Mouse (Mus musculus) forebrain, embryonic 16.5 days (tissue): Measurements from ENCODE around the gene Nck2. TPM values are rescaled to one million over a fixed set of nuclear protein-coding genes. Genes with fewer than 3 reads are reported as not detected.

Source experiments
- ATAC-seq: fragments of 200-750 bp; cut with Nextera tagmentation; 2 replicates; pipeline ENCODE4 v1.8.0; 2017; ENCODE audit warnings: mild to moderate bottlenecking, moderate library complexity
- H3K27ac ChIP-seq: fragments of 300-500 bp; sonication (generic); 2 replicates; pipeline ENCODE4 v1.5.1; 2014; ENCODE audit warnings: low read length, control low read depth
- H3K27me3 ChIP-seq: fragments of 300-500 bp; sonication (generic); replicated peaks from 2 replicates; pipeline ENCODE4 v1.6.1; 2014; ENCODE audit warnings: low read length; ENCODE audit not compliant: control insufficient read depth, insufficient read depth
- H3K36me3 ChIP-seq: fragments of 300-500 bp; sonication (generic); 2 replicates; pipeline ENCODE4 v1.6.1; 2014; ENCODE audit not compliant: control insufficient read depth, insufficient read depth
- H3K4me1 ChIP-seq: fragments of 300-500 bp; sonication (generic); replicated peaks from 2 replicates; pipeline ENCODE4 v1.6.1; 2014; ENCODE audit warnings: low read length; ENCODE audit not compliant: control insufficient read depth, insufficient read depth
- H3K4me2 ChIP-seq: fragments of 300-500 bp; sonication (generic); 2 replicates; pipeline ENCODE4 v1.6.1; 2014; ENCODE audit warnings: mild to moderate bottlenecking, low read length, control low read depth
- H3K4me3 ChIP-seq: fragments of 300-500 bp; sonication (generic); replicated peaks from 2 replicates; pipeline ENCODE4 v1.5.1; 2014; ENCODE audit warnings: mild to moderate bottlenecking, low read length, control low read depth
- H3K9ac ChIP-seq: fragments of 300-500 bp; sonication (generic); replicated peaks from 2 replicates; pipeline ENCODE4 v1.6.1; 2014; ENCODE audit warnings: low read depth, low read length, control low read depth
- H3K9me3 ChIP-seq: fragments of 300-500 bp; sonication (generic); 2 replicates; pipeline ENCODE4 v1.6.1; 2016; ENCODE audit warnings: low read length; ENCODE audit not compliant: control insufficient read depth
- WGBS: fragments of 180-500 bp; shearing (Covaris S2); extraction: QIAGEN DNeasy Blood & Tissue Kit; methylation state at CpG from one replicate; pipeline ENCODE4 v1.1.7; 2014; 5-methylcytosine and 5-hydroxymethylcytosine counted together
- polyA plus RNA-seq: library from polyadenylated mRNA; unstranded; fragments of >200 nt; fragmentation: Nextera tagmentation; extraction: Ambion mirVana; gene quantifications from 2 replicates; pipeline ENCODE4 v1.2.1, GENCODE M21; 2015

The Nck2 gene
- polyA plus RNA-seq, 1 experiment from 2014 or later: 53.4 TPM

DNA sequence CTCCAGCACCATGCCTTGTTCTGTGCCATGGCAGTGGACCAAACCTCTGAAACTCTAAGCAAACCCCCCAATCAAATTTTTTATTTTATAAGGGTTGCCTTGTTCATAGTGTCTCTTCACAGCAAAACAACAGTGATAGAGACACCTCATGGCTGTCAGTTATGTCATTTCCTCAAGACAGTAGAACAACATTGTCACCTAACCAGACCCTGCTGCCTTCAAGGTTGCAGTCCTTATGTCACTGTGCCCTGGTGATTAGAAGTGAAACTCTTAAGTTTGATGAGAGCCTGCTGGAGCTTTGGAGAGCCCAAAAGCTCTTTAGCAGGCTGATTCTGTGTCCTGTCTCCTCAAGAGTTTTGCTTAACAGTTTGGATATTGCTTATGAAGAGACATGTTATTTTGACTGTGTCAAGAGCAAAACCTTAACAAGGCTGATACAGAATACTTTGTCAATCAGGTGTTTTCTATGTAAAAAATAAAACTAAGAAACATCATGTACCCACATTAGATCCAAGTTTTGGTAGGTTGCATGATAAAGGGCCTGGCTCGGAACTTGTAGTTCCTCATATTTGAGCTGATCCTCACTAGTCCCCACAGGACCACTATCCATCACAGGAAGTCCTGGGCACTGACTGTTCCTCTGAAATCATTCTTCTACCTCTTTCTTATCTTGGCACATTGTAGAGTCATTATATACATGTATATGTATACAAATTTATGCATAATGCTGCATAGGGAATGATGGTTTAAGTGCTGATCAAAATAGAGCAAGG lies 76.0 kb downstream of the Nck2 start:
- no peak overlapping the region for H3K9ac ChIP-seq
- ATAC-seq: no peak
- peaks cover 6% of the 10 kb centered on the region for H3K4me1 ChIP-seq
- no peak overlapping the region for H3K4me2 ChIP-seq
- H3K4me3 ChIP-seq: no peak overlapping the region
- no peak overlapping the region for H3K27ac ChIP-seq
- WGBS: 95% methylated on average over 1 of the region's 1 CpGs
- no peaks in the 10 kb centered on the region for H3K9me3 ChIP-seq
- H3K36me3 ChIP-seq: no peaks in the 10 kb centered on the region
- no peaks in the 10 kb centered on the region for H3K27me3 ChIP-seq

GRCm38 (mm10) chr1:43520989-43521371 lies 76.6 kb downstream of the Nck2 start:
- no peak overlapping the region for H3K4me3 ChIP-seq
- H3K27ac ChIP-seq: no peak overlapping the region
- no peak overlapping the region for H3K4me2 ChIP-seq
- peaks cover 6% of the 10 kb centered on the region for H3K4me1 ChIP-seq
- no peak overlapping the region for H3K9ac ChIP-seq
- no peaks in the 10 kb centered on the region for H3K36me3 ChIP-seq
- H3K27me3 ChIP-seq: no peaks in the 10 kb centered on the region
- no peaks in the 10 kb centered on the region for H3K9me3 ChIP-seq
- no peak for ATAC-seq
- 92% methylated on average over 3 of the region's 3 CpGs for WGBS

GRCm38 (mm10) chr1:43521512-43521911 lies 77.1 kb downstream of the Nck2 start:
- 96% methylated on average over 3 of the region's 3 CpGs for WGBS
- no peak for ATAC-seq
- no peaks in the 10 kb centered on the region for H3K9me3 ChIP-seq
- no peak overlapping the region for H3K9ac ChIP-seq
- H3K27ac ChIP-seq: no peak overlapping the region
- no peak overlapping the region for H3K4me3 ChIP-seq
- peaks cover 6% of the 10 kb centered on the region for H3K4me1 ChIP-seq
- H3K27me3 ChIP-seq: no peaks in the 10 kb centered on the region
- H3K36me3 ChIP-seq: no peaks in the 10 kb centered on the region
- no peak overlapping the region for H3K4me2 ChIP-seq

GRCm38 (mm10) chr1:43521950-43522349 lies 77.6 kb downstream of the Nck2 start:
- H3K36me3 ChIP-seq: no peaks in the 10 kb centered on the region
- no peak for ATAC-seq
- H3K4me2 ChIP-seq: no peak overlapping the region
- 96% methylated on average over 4 of the region's 4 CpGs for WGBS
- H3K4me3 ChIP-seq: no peak overlapping the region
- no peak overlapping the region for H3K9ac ChIP-seq
- H3K9me3 ChIP-seq: no peaks in the 10 kb centered on the region
- H3K27ac ChIP-seq: no peak overlapping the region
- H3K4me1 ChIP-seq: peaks cover 6% of the 10 kb centered on the region
- H3K27me3 ChIP-seq: no peaks in the 10 kb centered on the region

- WGBS: 74% methylated on average over 2 of the region's 2 CpGs
Observed at GRCm38 (mm10) chr1:43522976-43523375, 78.6 kb downstream of the Nck2 start.

DNA sequence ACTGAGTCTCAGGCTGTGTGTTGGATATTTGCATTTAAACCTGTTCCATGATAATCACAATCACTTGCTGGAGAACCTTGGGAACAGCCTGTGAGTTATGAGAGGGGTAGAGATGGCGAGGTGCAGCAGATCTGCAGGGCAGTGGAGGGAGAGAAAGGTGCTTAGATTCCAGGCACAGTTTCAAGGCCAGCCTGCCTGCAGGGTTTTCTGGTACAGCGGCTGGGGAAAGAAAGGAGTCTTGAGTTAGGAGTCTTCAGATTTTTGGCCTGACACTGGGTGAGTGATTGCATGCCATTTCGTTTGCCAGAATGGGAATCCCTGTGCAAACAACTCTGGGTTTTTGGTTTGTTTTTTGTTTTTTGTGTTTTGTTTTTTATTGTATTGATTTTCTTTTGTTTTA lies 80.0 kb downstream of the Nck2 start:
- no peak for ATAC-seq
- 74% methylated on average over 3 of the region's 3 CpGs for WGBS
- H3K4me1 ChIP-seq: peaks cover 6% of the 10 kb centered on the region
- no peaks in the 10 kb centered on the region for H3K27me3 ChIP-seq
- H3K4me3 ChIP-seq: no peak overlapping the region
- no peaks in the 10 kb centered on the region for H3K9me3 ChIP-seq
- H3K27ac ChIP-seq: no peak overlapping the region
- no peak overlapping the region for H3K9ac ChIP-seq
- H3K4me2 ChIP-seq: no peak overlapping the region
- H3K36me3 ChIP-seq: no peaks in the 10 kb centered on the region

More at GRCm38 (mm10) chr1:43522976-43523375, 78.6 kb downstream of the Nck2 start:
- no peak overlapping the region for H3K4me2 ChIP-seq
- no peak overlapping the region for H3K4me3 ChIP-seq
- ATAC-seq: peak; percentile 37; the same call in 1 of the 2 replicates
- H3K36me3 ChIP-seq: no peaks in the 10 kb centered on the region
- no peak overlapping the region; the same call in 1 of the 2 replicates for H3K27ac ChIP-seq
- peaks cover 6% of the 10 kb centered on the region for H3K4me1 ChIP-seq
- no peaks in the 10 kb centered on the region for H3K9me3 ChIP-seq
- no peak overlapping the region for H3K9ac ChIP-seq
- H3K27me3 ChIP-seq: no peaks in the 10 kb centered on the region

DNA sequence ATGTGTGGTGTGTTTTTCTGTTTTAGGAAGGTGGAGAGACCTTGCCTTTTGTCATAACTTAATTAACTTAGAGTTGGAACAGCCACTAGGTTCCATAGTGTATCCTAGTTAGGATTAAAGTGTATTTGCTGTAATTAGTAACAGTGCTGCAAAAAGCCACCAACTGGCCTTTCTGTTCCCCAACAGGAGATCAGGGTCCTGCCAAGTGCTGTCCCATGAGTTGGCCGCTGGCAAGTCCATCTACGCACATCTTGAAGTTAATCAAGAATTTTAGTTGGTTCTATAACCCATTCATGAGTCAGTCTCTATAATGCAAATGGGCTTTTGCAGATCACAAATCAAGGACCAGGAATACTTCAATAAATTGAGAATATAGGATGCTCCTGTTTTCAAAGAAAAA lies 83.9 kb downstream of the Nck2 start:
- no peak overlapping the region for H3K27ac ChIP-seq
- H3K9me3 ChIP-seq: no peaks in the 10 kb centered on the region
- no peak overlapping the region for H3K4me2 ChIP-seq
- H3K4me1 ChIP-seq: peaks cover 32% of the 10 kb centered on the region
- no peak for ATAC-seq
- no peaks in the 10 kb centered on the region for H3K36me3 ChIP-seq
- 77% methylated on average over 2 of the region's 2 CpGs for WGBS
- no peaks in the 10 kb centered on the region for H3K27me3 ChIP-seq
- H3K9ac ChIP-seq: no peak overlapping the region
- H3K4me3 ChIP-seq: no peak overlapping the region

DNA sequence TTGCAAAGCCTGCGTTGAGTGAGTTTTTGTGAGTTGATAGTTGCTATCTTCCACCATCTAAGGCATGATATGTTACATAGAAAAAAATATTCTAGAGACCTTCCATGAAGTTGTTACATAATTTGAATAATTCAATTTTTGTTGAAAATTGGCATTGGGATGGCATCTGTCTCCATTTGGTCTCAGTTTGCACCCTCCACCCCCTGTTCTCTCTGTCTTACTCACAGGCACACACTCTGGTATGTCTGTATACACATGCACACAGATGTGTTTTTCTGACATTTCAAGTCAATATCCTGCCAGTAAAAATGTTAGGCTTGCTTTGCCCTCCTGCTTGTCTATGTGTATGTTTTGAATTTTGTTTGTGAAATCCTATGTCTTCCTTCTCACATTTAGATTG lies 84.7 kb downstream of the Nck2 start:
- Histone ChIP-seq H3K36me3 (no peaks in the 10 kb centered on the region), H3K27ac (no peak overlapping the region), H3K4me1 (peaks cover 30% of the 10 kb centered on the region), H3K4me2 (no peak overlapping the region), H3K9ac (no peak overlapping the region), H3K27me3 (no peaks in the 10 kb centered on the region), H3K9me3 (no peaks in the 10 kb centered on the region), H3K4me3 (no peak overlapping the region)
- no peak for ATAC-seq
- 85% methylated on average over 1 of the region's 1 CpGs for WGBS

- H3K36me3 ChIP-seq: no peaks in the 10 kb centered on the region; the same call in 1 of the 2 replicates
- H3K4me1 ChIP-seq: peaks cover 38% of the 10 kb centered on the region
- no peak overlapping the region for H3K4me3 ChIP-seq
- 81% methylated on average over 7 of the region's 7 CpGs for WGBS
- no peak overlapping the region for H3K9ac ChIP-seq
- H3K4me2 ChIP-seq: no peak overlapping the region
- H3K27me3 ChIP-seq: no peaks in the 10 kb centered on the region
- peak overlapping the region; percentile 71 for H3K27ac ChIP-seq
- no peak for ATAC-seq
- no peaks in the 10 kb centered on the region for H3K9me3 ChIP-seq
Observed at GRCm38 (mm10) chr1:43530295-43531020, 86.1 kb downstream of the Nck2 start.
